Mouse (Mus musculus) myocyte (in vitro differentiated cells): ENCODE data around the gene Dhfr.

Source experiments
- CEBPB ChIP-seq: IDR thresholded peaks from 2 replicates; pipeline ENCODE4 v1.6.1; 2011; ENCODE audit warnings: mild to moderate bottlenecking, moderate library complexity; ENCODE audit not compliant: poor library complexity, insufficient read depth, severe bottlenecking
- E2F4 ChIP-seq: IDR thresholded peaks from one replicate; pipeline ENCODE4 v1.6.1; 2011; ENCODE audit warnings: mild to moderate bottlenecking, control low read depth, moderate library complexity; ENCODE audit not compliant: insufficient read depth
- MAX ChIP-seq: IDR thresholded peaks from one replicate; pipeline ENCODE4 v1.6.1; 2011; ENCODE audit warnings: low read depth, mild to moderate bottlenecking, control low read depth
- MYOD1 ChIP-seq, 3 experiments: IDR thresholded peaks; one replicate each; pipeline ENCODE4 v1.6.1; 2011; ENCODE audit warnings: control low read depth in 2 of 3, low read depth in 2 of 3, mild to moderate bottlenecking in 2 of 3, moderate library complexity in 1 of 3; ENCODE audit not compliant: insufficient read length in 2 of 3, control insufficient read depth in 1 of 3
- MYOG ChIP-seq, 3 experiments: IDR thresholded peaks; one replicate each; pipeline ENCODE4 v1.6.1; 2011; ENCODE audit warnings: control low read depth in 2 of 3, low read depth in 2 of 3, mild to moderate bottlenecking in 2 of 3; ENCODE audit not compliant: insufficient read length in 2 of 3, control insufficient read depth in 1 of 3, insufficient read depth in 1 of 3
- POLR2A ChIP-seq: IDR thresholded peaks from one replicate; pipeline ENCODE4 v1.6.1; 2011; ENCODE audit warnings: low read depth, mild to moderate bottlenecking, control low read depth, moderate library complexity; ENCODE audit not compliant: insufficient read length
- POLR2AphosphoS2 ChIP-seq: IDR thresholded peaks from one replicate; pipeline ENCODE4 v1.6.1; 2011; ENCODE audit warnings: low read depth, control low read depth; ENCODE audit not compliant: insufficient read length
- REST ChIP-seq: IDR thresholded peaks from one replicate; pipeline ENCODE4 v1.6.1; 2011; ENCODE audit warnings: mild to moderate bottlenecking, control low read depth, moderate library complexity; ENCODE audit not compliant: insufficient read depth, insufficient read length
- SRF ChIP-seq: IDR thresholded peaks from one replicate; pipeline ENCODE4 v1.6.1; 2011; ENCODE audit warnings: low read depth; ENCODE audit not compliant: control insufficient read depth, insufficient read length
- TCF12 ChIP-seq: IDR thresholded peaks from one replicate; pipeline ENCODE4 v1.6.1; 2011; ENCODE audit warnings: mild to moderate bottlenecking, control low read depth; ENCODE audit not compliant: poor library complexity, insufficient read depth, severe bottlenecking
- TCF3 ChIP-seq: IDR thresholded peaks from one replicate; pipeline ENCODE4 v1.6.1; 2011; ENCODE audit warnings: low read depth, control low read depth; ENCODE audit not compliant: insufficient read length
- USF1 ChIP-seq: IDR thresholded peaks from one replicate; pipeline ENCODE4 v1.6.1; 2011; ENCODE audit warnings: low read depth, mild to moderate bottlenecking, control low read depth, moderate library complexity

GRCm38 (mm10) chr13:92393047-92393661 lies 38.6 kb downstream of the Dhfr start:
- TF ChIP-seq MYOG (IDR thresholded peaks at IDR 0.05; ENCODE audit: control insufficient read depth in 1 of 3, insufficient read depth in 1 of 3, insufficient read length in 2 of 3, low read depth in 2 of 3) (no peak), MYOD1 (IDR thresholded peaks at IDR 0.05; ENCODE audit: control insufficient read depth in 1 of 3, insufficient read length in 2 of 3, low read depth in 2 of 3) (no peak), POLR2AphosphoS2 (no peak), POLR2A (no peak), E2F4 (no peak), TCF12 (no peak), MAX (no peak), REST (no peak), SRF (no peak), CEBPB (no peak), USF1 (no peak), TCF3 (no peak)
